Mouse (Mus musculus) bone marrow, adult 2 months (tissue): ENCODE measurements around the gene Ankrd11.

Source experiments
- CTCF ChIP-seq: fragments of 200-500 bp; IDR thresholded peaks from 2 replicates; pipeline ENCODE4 v1.5.1; 2011; ENCODE audit warnings: low read length, control low read depth; ENCODE audit not compliant: control insufficient read depth, insufficient read depth
- POLR2A ChIP-seq: fragments of 200-500 bp; IDR thresholded peaks from 2 replicates; pipeline ENCODE4 v1.6.1; 2011; ENCODE audit warnings: low read depth, mild to moderate bottlenecking, control low read depth, low read length, borderline replicate concordance; ENCODE audit not compliant: control insufficient read depth

DNA sequence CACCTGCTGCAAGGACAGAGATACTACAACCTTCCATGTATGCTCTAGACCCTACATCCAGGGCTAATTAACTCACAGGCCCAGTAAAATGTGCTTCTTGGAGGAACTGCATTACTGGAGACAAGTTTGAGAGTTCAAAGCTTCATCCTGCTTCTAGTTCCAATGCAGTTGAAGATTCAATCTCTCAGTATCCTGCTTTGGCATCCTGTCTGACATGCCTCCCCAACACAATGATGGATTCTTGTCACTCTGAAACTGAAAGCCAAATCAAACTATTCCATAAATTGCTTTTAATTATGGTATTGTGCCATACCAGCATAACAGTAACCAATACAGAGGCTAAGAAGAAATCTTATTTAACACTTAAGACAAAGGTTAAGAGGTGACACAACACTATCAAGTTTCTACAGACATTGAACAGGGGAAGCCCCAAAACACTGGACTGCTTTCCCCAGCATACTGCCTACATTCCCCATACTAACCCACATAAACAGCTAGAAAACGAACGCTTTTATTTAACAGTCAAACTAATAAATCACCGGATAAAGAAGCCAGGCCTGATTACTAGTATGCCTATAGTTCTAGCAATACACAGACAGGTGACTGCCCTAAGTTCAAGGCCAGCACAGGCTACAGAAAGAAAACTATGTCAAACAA lies 72.0 kb downstream of the Ankrd11 start:
- TF ChIP-seq CTCF (no peak), POLR2A (no peak)
